Mouse (Mus musculus): ENCODE data around the gene Camk2d.

- TF ChIP-seq CTCF (IDR thresholded peaks at IDR 0.05; ENCODE audit: control insufficient read depth, insufficient read depth, insufficient replicate concordance, low read depth, low read length) = no peak
- no peak for TF ChIP-seq POLR2A (IDR thresholded peaks at IDR 0.05; ENCODE audit: control insufficient read depth, low read depth, low read length)
Observed at GRCm38 (mm10) chr3:126643071-126644010, 47.2 kb downstream of the Camk2d start.
